Mouse (Mus musculus): ENCODE data around the gene Eftud2.

DNA sequence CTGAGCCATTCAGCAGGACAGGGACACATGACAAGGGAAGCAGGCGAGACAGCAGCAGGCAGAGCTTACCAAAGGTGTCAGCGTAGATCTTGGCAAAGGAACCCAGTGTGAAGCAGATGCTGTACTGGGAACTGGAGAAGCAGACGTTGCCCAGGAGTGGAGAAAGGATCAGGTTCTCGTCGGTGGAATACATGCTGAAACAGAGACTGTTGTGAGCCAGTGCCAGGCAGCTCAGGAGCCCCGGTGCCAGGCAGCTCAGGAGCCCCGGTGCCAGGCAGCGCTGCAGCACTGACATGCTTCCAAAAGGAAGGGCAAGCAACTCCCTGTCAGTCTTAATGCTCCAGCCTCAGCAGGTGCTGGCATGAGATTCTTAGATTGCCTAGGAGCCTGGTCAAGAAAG is 20.9 kb downstream of the Eftud2 start:
- TF ChIP-seq CTCF (IDR thresholded peaks at IDR 0.05; ENCODE audit: low read depth, low read length): no peak
- TF ChIP-seq POLR2A (IDR thresholded peaks at IDR 0.05; ENCODE audit: insufficient read depth, low read length): no peak
- TF ChIP-seq EP300 (IDR thresholded peaks at IDR 0.05; ENCODE audit: insufficient read depth, low read depth, low read length): no peak
